Mouse (Mus musculus) embryo, embryonic 11 days (tissue): Measurements from ENCODE around the gene Tial1.

Experiments used
- DNase-seq: peaks from one replicate; pipeline ENCODE4 v3.0.0-alpha.2; 2015

Tial1 gene

GRCm38 (mm10) chr7:128461285-128462215 lies at the start of gene Tial1:
Gene Tial1, minus strand, starts transcription at chr7:128461717.
- DNase-seq, result peak; percentile 98

DNA sequence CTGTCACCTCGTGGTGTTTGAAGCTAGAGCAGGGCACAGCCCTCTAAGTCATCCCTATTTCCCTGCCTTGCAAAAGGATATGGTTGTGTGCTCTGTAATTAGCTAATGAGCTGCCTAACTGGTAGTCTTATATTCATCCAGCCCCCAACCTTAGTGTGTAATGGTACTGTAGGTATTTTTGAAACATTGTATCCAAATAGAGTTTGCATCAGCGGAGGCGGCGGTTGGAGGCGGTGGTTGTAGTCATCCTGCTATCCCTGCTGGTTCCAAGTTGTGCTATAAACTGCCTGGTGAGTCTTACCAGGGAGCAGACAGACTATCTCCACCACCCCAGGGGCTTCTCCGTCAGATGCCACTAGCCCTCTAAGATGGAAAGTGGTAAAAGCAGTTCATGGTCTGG lies 42.6 kb upstream of the Tial1 start:
- DNase-seq, result no peak

DNA sequence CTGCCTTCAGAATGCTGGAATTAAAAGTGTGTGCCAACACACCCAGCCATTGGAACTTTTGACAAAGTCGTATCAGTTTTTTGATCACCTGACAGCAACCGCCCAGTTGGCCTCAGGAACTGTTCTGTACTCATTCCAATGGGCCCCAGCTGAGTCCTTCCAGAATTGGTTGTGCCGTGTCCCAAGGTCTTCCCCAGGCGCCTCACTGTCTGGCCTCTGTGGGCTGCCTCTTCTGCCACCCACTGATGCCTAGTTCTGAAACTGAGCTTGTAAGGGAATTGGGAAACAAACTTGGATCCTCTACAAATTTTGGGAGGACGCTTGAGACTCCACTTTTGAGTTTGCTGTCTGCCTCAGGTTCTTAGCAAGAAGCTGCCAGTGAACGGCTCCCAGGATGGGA lies 38.3 kb upstream of the Tial1 start:
- no peak for DNase-seq

DNA sequence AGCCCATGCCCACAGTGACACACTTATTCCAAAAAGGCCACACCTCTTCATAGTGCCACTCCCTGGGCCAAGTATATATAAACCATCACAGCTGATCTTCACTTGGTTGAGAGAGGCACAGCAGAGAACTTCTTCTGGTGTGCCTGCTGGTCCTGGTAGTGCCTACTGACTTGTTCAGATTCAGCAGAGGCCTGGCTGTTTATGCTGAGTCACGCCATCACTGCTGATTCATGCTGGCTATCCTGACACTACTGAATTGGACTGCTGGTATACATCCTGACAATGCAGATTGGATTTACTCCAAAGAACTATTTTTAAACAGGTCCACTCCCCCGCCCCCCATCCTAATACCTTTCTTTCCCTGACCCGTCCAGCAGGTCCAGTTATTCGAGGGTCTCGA lies 33.0 kb upstream of the Tial1 start:
- no peak for DNase-seq

DNA sequence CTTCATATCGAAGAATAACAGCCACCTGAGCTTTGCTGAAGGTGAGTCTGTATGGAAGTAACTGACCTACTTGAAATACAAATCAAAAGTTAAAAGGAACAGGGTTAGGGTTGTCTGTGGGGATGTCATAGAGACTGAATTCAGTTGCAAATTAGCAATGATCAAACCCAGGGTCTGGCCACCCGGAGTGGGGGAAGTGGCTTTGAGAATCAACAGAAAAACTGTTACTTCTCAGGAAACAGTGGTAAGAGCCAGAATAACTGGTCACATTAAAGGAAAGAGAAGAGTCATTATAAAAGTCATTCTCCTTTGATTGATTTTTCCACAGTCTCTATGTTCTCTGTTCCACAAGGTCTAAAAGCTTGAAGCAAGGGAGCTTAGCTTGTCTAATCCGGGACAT lies 27.5 kb upstream of the Tial1 start:
- no peak for DNase-seq

DNA sequence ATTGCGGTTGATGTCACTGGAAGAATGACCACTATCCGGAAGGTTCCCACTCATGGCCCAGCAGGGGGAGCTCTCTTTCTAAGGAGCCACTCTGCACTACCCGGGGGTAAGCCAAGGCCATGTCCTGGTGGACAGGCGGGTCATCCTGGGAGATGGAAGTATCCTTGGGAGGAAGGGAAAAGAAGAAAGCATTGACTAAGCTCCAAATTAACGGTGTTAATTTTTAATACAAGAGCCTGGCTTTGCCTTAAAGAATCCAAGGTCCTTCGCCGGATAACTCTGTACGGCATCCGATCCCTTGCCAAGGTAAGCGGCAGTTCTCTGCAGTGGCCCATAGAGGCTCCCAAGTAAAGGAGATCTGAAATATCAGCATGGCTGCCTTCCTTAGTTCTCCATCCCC lies 12.8 kb upstream of the Tial1 start:
- peak; percentile 80 for DNase-seq

- DNase-seq, result peak; percentile 27
These were observed 889 bp upstream of the Tial1 start for GRCm38 (mm10) chr7:128462406-128462805.

- no peak for DNase-seq
These were observed 670 bp downstream of the Tial1 start for GRCm38 (mm10) chr7:128460865-128461228.

DNA sequence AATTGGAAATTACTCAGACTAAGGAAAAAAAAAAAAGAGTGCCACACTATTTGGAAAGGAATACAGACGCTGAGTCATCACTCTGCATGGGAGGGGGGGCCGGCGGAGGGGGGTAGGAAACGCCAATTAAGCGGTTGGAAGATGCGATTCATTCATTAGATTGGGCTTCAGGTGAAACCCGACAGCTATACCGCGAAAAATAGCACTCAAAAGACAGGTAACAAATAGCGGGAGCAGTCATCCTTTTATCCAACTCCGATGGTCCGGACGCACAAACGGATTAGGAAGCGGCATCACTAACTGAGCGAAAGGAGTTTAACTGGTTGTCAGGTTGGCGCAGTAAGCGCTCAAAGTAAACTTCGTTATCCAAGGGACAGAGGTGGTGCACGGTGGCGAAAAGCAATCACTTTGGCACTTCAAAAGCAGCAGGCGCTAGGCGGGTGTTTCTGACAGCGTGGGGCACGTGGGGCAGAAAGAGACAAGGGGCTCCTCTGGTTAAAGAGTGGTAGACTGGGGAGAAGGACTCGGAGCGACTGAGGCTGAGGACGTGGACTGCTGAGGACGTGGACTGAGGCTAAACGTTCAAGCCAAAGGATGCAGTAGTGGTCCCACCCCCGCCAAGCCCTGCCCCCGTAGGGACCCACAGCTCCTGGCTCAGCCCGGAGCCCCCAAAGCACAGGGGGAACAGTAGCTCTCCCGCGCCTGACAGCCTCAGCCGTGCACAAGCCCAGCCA lies 1.2 kb downstream of the Tial1 start:
- peak; percentile 67 for DNase-seq

DNA sequence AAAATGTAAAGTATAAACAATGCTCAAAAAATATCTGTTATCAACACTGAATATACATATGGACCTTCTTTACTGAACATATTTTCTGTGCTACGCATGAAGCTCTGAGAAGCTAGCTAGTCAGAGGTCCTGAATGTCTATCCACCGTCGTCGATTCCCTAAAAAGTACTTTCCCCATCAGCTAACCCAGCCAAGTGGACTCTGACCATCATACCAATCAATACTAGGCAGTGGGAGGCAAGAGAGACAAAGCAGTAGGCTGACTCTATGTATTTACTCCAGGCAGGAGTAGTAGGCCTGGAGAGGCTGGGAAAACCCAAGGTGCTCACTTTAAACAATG lies 1.8 kb downstream of the Tial1 start:
- peak; percentile 9 for DNase-seq

GRCm38 (mm10) chr7:128458011-128458410 lies 3.5 kb downstream of the Tial1 start:
- no peak for DNase-seq

DNA sequence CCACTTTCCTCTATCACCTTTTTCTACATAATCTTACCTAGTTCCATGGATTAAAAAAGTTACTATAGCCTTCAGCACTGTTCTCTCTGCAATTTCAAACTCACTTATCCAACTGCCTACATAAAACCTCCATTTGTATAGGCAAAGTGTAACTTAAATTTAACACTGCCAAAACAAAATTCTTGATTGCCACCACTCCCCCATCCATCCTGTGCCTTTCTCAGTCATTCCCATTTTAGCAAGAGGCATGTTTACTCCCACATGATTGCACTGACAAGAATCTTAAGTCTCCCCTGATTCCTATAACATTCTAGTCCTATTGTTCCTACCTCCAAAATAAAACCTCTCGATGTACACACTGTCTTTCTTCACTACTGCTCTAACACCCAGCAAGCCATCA lies 8.8 kb downstream of the Tial1 start:
- DNase-seq, result no peak

- no peak for DNase-seq
These were observed 20.9 kb downstream of the Tial1 start for GRCm38 (mm10) chr7:128440584-128440983.

DNA sequence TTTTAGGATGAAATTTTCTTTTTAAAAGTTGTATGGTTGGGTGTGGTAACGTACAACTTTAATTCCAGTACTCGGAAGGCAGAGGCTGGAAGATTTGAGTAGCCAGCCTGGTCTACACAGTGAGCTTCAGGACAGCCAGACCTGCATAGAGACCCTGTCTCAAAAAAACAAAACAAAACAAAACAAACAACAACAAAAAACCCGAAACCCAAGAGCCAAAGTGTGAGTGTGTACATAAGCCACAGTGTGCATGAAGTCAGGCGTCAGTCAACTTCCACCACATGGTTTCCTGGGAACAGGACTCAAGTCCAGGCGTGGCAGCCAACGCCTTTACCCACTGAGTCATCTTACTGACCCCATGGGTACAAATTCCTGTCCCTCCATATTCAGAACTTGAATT lies 22.3 kb downstream of the Tial1 start:
- DNase-seq, result no peak

GRCm38 (mm10) chr7:128438131-128438530 lies 23.4 kb downstream of the Tial1 start:
- no peak for DNase-seq

DNA sequence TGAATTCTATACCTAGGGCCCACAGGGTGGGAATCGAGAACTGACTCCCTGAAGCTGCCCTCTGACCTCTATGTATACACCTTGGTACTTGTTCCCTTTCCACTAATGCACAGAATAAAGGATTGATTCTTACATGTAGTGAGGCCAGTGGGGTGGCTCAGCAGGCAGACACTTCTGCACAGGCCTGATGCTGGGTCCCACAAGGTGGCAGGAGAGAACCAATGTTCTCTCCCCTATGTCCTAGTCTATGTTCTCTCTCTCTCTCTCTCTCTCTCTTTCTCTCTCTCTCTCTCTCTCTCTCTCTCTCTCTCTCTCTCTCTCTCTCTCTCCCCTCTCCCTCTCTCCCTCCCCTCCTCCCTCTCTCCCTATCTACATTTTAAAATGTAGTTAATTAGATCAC lies 28.3 kb downstream of the Tial1 start:
- peak; percentile 18 for DNase-seq

- DNase-seq, result no peak
These were observed 28.9 kb downstream of the Tial1 start for GRCm38 (mm10) chr7:128432574-128432973.

- DNase-seq, result no peak
These were observed 39.0 kb downstream of the Tial1 start for GRCm38 (mm10) chr7:128422491-128422890.

- no peak for DNase-seq
These were observed 39.8 kb downstream of the Tial1 start for GRCm38 (mm10) chr7:128421701-128422100.

DNA sequence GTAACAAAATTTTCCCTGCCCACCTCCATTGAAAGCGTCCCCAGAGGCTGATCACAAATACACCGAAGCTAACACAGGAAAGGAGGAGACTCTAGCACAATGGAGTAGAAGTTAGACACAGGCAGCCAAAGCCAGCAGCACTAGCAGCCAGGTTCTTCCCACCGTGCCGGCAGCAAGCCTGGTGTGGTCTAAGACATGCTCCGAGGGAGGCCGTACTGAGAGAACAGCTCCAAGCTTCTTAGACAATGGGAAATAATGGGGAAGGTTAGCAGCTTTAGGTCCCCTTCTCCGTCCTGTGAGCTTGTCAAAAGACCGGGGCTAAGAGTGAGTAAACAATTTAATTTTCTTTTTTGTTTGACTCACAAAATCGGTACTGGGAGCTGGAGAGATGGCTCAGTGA lies 41.8 kb downstream of the Tial1 start:
- peak; percentile 16 for DNase-seq

DNA sequence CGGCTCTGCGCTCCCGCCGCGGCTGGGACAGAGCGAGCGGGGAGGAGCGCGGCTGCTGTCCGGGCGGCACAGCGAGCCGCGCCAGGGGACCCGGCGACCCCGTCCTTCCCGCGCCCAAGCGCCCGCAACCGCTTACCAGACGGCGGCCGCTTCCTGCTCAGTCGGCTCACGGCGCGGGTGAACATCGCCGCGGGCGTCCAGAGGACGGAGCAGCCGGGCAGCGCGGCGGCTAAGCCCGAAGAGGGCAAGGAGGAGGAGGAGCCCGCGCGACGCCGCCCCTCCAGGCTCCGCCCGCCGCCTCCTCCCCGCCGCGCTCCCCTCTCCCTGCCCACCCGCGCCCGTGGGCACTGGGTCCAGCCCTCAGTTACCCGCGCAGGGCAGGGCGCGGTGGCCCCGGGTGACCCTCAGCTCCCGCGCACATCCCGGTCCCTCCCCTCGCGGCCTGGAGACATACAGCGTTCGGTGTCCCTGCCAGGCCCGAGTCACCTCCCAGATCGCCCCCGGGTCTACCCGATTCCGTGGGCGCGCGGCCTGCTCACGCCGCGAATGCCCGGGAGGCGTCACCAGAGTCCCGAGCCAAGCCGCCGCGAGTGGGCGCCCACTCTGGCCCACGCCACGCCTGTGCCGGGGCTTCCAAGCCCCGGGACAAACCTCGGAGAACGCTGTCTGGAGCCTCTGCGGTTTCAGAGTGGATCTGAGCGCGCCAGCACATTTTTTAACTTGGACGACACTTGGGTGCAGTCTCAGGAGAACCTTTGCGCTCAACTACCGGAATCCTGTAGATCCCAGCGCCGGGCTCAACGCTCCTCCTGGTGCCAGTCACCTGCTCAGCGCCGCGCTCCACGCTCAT lies 43.4 kb downstream of the Tial1 start, which contains the start of gene Rgs10:
TSS of gene Rgs10 (minus strand) at position 829 of the 850 bp plus-strand sequence.
- peak; percentile 76 for DNase-seq

DNA sequence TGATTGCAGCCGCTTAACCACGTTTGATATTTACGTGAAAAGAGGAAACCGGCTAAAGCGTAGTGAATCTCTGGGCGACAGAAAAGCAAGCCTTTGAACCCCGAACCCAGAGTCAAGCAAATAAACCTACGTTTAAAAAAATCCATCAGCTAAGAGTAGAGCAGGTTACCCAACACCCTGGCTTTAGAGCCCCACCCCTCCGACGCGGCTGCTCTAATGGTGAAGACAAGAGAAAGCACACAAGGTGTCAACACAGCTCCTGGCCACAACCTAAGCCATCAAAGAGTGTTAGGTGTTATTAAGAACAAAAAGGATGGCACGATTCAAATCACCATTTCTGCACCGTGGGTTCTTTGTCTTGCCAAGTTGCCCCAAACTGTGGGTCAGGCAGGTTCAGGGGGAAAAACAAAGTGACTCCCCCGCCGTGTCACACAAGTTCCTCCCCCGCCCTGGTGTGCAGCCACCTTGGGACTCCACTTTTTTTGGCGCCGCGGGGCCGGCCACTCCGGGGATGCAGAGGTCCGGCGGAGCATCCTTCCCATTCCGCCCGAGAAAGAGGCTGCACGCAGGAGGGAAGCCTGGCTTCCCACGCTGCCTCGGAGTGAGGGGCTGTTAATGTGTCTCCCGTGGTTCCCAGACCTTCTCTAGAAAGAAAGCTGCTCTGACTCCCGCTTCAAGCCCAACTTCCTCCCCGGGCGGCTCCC lies 44.1 kb downstream of the Tial1 start:
- DNase-seq, result no peak

DNA sequence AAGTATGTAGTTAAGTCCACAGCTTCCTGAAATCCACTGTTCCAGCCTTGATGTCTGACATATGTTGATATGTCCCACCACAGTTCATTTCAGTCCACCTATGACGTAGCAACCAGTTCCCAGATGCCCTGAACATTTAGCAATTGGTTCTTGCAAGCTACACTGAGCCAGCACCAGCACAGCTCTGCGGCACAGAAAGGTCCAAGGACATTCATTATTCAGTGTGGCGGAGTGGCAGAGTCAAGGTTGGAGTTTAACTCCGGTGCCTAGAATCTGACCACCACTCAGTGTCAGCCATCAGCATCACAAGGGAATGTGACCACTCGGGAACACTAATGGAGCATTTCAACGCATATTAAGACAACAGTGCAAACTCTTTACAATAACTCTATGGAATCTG lies 44.9 kb downstream of the Tial1 start:
- DNase-seq, result no peak
